Mouse (Mus musculus): ENCODE measurements around the gene Tfeb.

Gene Tfeb

GRCm38 (mm10) chr17:47834482-47834767, 97.6 kb downstream of the Tfeb start, which contains the start of gene Mdfi:
Mdfi (minus strand) TSS chr17:47834691.
- DNase-seq: no peak

GRCm38 (mm10) chr17:47837808-47838207, 101.0 kb downstream of the Tfeb start:
- DNase-seq: no peak

GRCm38 (mm10) chr17:47841521-47841920, 104.7 kb downstream of the Tfeb start:
- DNase-seq: no peak
